Mouse (Mus musculus): ENCODE data around the gene Slc9a5. TPM values are rescaled to one million over a fixed set of nuclear protein-coding genes. Genes with fewer than 3 reads are reported as not detected.

The Slc9a5 gene
- polyA plus RNA-seq, 1 experiment: not detected

DNA sequence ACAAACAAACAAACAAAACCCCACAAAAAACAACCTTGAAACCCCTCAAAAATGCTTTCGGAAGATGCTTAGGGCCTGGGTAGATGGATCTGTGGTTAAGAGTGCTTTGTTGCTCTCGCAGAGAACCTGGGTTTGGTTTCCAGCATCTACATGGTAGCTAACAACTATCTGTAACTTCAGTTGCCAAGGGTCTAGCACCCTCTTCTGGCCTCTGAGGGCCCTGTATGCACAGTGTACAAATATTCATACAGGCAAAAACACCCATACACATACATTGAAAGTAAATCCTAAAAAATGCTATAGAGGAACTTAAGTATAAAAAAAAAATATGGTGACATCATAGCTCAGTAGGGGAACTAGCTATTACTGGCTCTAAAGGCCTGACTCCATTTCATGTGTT, 35.4 kb downstream of the Slc9a5 start:
- no peaks in the 10 kb centered on the region for H3K9me3 ChIP-seq (ENCODE audit: control insufficient read depth, low read length)

DNA sequence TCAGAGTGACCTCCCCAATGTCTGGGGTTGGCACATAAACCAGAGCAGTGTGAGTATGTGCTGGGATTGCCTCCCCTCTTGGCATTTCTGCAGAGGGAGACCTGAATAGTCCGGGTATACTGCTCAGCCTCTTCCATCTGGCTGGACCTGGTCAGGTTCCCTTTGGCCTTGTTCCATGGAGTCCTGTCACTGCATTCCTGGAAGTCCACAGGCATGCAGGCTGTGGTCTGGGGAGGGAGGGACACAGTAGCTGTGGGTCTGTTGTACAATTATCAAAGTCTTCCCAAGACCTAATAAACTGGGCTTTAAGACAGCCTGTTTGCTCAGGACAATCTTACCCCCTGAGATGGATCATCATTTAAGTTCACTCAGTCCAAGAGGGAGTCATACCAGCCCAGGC, 38.5 kb downstream of the Slc9a5 start:
- Histone ChIP-seq H3K9me3 (ENCODE audit: control insufficient read depth, low read length) (no peaks in the 10 kb centered on the region), H3K27me3 (ENCODE audit: control insufficient read depth) (no peaks in the 10 kb centered on the region), H3K4me3 (replicated peaks) (no peak overlapping the region), H3K36me3 (ENCODE audit: control insufficient read depth) (no peaks in the 10 kb centered on the region), H3K4me1 (ENCODE audit: control insufficient read depth) (no peaks in the 10 kb centered on the region)
- no peak for TF ChIP-seq GATA1 (IDR thresholded peaks at IDR 0.05; ENCODE audit: low read length)
- no peak for TF ChIP-seq TAL1 (IDR thresholded peaks at IDR 0.05; ENCODE audit: low read length)

More for the DNA sequence above, 35.4 kb downstream of the Slc9a5 start:
- H3K36me3 ChIP-seq (ENCODE audit: control insufficient read depth): no peaks in the 10 kb centered on the region
- H3K27me3 ChIP-seq (ENCODE audit: control insufficient read depth): no peaks in the 10 kb centered on the region
- H3K4me3 ChIP-seq (replicated peaks): no peak overlapping the region
- TF ChIP-seq GATA1 (IDR thresholded peaks at IDR 0.05; ENCODE audit: low read length) (no peak), TAL1 (IDR thresholded peaks at IDR 0.05; ENCODE audit: low read length) (no peak)
- no peaks in the 10 kb centered on the region for H3K4me1 ChIP-seq (ENCODE audit: control insufficient read depth)

DNA sequence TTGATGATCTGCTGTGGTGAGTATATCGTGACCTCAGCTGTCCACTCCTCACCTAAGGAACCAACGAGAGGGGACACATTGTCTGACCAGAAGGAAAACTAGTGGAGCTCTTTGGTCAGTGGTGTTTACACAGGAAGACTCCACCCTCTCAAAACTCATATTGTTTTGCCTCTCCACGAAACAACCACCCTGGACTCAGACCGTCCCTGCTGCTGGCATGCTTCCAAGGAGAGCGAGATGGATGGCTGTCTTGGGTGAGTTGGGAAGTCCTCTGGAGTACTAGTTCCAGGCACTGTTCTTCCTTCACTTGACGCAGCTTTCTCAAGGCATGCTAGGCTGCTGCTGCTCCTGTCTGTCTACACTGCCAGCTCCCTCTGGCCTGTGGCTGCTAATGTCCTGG, 40.5 kb downstream of the Slc9a5 start:
- Histone ChIP-seq H3K4me1 (ENCODE audit: control insufficient read depth) (no peaks in the 10 kb centered on the region), H3K27me3 (ENCODE audit: control insufficient read depth) (no peaks in the 10 kb centered on the region), H3K36me3 (ENCODE audit: control insufficient read depth) (no peaks in the 10 kb centered on the region), H3K9me3 (ENCODE audit: control insufficient read depth, low read length) (no peaks in the 10 kb centered on the region), H3K4me3 (replicated peaks) (no peak overlapping the region)
- TF ChIP-seq GATA1 (IDR thresholded peaks at IDR 0.05; ENCODE audit: low read length) (no peak), TAL1 (IDR thresholded peaks at IDR 0.05; ENCODE audit: low read length) (no peak)

DNA sequence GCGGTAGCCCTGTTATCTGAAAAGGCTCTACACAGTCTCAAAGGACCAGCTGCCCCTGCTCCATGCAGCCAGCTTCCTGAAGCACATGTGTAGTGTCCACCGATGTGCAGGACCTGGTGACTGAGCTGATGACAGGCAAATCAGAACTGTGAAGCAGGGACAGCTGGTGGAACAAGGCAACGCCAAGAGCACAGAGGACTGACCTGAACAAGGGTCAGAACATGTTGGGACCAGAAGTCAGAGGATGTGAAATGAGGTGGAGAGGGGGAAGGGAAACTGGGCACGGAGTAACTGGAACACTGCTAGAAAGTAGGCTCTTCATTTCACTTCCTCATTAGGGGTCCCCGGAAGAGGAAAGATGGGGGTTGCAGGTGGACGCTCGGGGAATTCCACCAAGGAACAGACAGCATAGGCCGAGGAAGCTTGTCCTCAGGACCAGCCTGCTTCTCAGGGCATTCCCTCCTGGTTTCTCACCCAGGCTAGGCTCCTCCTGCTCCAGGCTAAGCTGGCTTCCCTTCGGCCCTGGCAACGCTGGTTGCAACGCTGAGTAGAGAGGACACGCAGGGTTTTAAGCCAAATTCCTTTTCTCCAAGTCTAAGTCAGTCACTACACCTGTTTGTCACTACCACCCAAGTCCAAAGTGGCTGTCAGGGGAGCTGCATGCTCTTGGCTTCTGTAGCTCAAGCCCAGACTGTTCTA, 44.6 kb downstream of the Slc9a5 start:
- Histone ChIP-seq H3K4me3 (replicated peaks) (no peak overlapping the region), H3K27me3 (ENCODE audit: control insufficient read depth) (no peaks in the 10 kb centered on the region; the same call in 1 of the 2 replicates), H3K9me3 (ENCODE audit: control insufficient read depth, low read length) (no peaks in the 10 kb centered on the region), H3K4me1 (ENCODE audit: control insufficient read depth) (no peaks in the 10 kb centered on the region), H3K36me3 (ENCODE audit: control insufficient read depth) (no peaks in the 10 kb centered on the region)
- TF ChIP-seq TAL1 (IDR thresholded peaks at IDR 0.05; ENCODE audit: low read length) (no peak), GATA1 (IDR thresholded peaks at IDR 0.05; ENCODE audit: low read length) (no peak)

DNA sequence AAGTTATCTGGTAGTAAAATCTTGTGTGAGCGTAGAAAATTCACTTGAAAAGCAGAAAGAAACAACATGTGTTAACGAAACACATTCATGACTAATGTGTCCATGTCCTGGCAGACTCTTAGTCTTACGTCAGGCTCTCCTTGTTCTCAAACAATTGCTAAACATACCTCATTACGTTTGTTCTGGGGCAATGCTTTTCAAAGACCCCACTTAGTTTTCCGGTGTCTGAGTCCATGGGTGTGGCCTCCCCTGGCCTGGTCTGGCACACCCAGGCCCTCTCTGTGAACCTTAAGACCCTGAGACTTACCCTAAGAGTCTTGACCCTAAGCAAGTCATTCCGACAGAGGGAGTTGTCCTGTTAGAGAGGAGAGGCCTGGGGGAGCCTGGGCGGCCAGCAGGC, 45.3 kb downstream of the Slc9a5 start:
- no peak overlapping the region for H3K4me3 ChIP-seq (replicated peaks)
- TF ChIP-seq GATA1 (IDR thresholded peaks at IDR 0.05; ENCODE audit: low read length) (no peak), TAL1 (IDR thresholded peaks at IDR 0.05; ENCODE audit: low read length) (no peak)
- no peaks in the 10 kb centered on the region; the same call in 1 of the 2 replicates for H3K27me3 ChIP-seq (ENCODE audit: control insufficient read depth)
- no peaks in the 10 kb centered on the region for H3K36me3 ChIP-seq (ENCODE audit: control insufficient read depth)
- H3K9me3 ChIP-seq (ENCODE audit: control insufficient read depth, low read length): no peaks in the 10 kb centered on the region
- no peaks in the 10 kb centered on the region for H3K4me1 ChIP-seq (ENCODE audit: control insufficient read depth)

DNA sequence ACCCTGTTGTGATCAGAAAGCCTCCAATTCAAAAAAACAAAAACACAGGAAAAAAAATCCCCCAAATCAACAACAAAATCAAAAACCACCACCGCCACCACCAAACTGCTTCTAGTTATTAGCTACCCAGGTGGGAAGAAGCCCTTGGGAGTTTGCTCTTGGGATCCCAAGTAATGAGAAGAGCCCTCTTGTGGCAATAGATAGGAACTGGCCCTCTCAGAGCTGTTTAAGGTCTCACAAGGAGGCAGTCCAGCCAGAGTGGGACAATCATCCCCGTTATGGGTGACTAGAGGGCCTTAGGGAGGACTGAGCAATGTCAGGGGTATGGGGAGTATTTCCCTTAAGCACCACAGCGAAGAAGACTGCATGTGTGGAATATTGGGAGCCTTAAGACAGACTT, 49.1 kb downstream of the Slc9a5 start:
- Histone ChIP-seq H3K4me1 (ENCODE audit: control insufficient read depth) (no peaks in the 10 kb centered on the region), H3K27me3 (ENCODE audit: control insufficient read depth) (peaks cover 4% of the 10 kb centered on the region), H3K9me3 (ENCODE audit: control insufficient read depth, low read length) (no peaks in the 10 kb centered on the region), H3K4me3 (replicated peaks) (no peak overlapping the region), H3K36me3 (ENCODE audit: control insufficient read depth) (no peaks in the 10 kb centered on the region)
- TF ChIP-seq TAL1 (IDR thresholded peaks at IDR 0.05; ENCODE audit: low read length) (no peak), GATA1 (IDR thresholded peaks at IDR 0.05; ENCODE audit: low read length) (no peak)

DNA sequence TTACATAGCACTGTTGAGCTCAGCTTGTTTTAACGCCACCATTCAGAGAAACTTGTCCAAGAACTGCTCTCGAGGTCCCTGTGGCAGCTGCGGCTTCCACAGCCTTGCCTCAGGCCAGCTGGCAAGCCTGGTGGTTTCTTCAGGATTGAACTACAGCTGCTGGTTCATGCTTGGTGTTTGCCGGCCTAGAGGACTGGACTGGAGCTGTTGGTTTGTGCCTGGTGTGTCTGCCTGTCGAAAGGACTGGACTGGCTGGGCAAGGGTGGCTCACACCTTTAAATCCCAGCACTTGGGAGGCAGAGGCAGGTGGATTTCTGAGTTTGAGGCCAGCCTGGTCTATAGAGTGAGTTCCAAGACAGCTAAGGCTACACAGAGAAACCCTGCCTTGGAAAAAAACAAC, 51.4 kb downstream of the Slc9a5 start:
- H3K4me1 ChIP-seq (ENCODE audit: control insufficient read depth): no peaks in the 10 kb centered on the region
- TF ChIP-seq TAL1 (IDR thresholded peaks at IDR 0.05; ENCODE audit: low read length): no peak
- H3K9me3 ChIP-seq (ENCODE audit: control insufficient read depth, low read length): no peaks in the 10 kb centered on the region
- peaks cover 4% of the 10 kb centered on the region for H3K27me3 ChIP-seq (ENCODE audit: control insufficient read depth)
- H3K4me3 ChIP-seq (replicated peaks): no peak overlapping the region
- H3K36me3 ChIP-seq (ENCODE audit: control insufficient read depth): no peaks in the 10 kb centered on the region

DNA sequence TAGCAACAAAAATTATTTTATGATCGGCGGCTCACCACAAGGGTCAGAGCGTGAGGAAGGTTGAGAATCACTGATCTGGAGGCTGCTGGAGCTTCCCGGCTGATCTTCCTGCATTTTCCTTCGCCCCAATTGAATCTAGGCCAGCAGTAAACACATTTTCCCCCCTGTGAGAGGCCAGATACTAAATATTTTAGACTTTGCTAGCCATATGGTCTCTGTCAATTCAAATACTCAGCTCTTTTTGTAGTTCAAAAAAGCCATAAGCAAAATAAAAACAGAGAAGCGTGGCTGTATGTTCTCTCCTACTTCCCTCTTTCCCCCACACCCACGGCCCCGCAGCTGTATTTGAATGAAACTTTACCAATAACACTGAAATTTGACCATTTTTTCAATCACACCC, 54.8 kb downstream of the Slc9a5 start:
- Histone ChIP-seq H3K36me3 (ENCODE audit: control insufficient read depth) (no peaks in the 10 kb centered on the region), H3K4me1 (ENCODE audit: control insufficient read depth) (no peaks in the 10 kb centered on the region), H3K9me3 (ENCODE audit: control insufficient read depth, low read length) (no peaks in the 10 kb centered on the region), H3K4me3 (replicated peaks) (no peak overlapping the region), H3K27me3 (ENCODE audit: control insufficient read depth) (peaks cover 4% of the 10 kb centered on the region)
- TF ChIP-seq TAL1 (IDR thresholded peaks at IDR 0.05; ENCODE audit: low read length) (no peak), GATA1 (IDR thresholded peaks at IDR 0.05; ENCODE audit: low read length) (no peak)

DNA sequence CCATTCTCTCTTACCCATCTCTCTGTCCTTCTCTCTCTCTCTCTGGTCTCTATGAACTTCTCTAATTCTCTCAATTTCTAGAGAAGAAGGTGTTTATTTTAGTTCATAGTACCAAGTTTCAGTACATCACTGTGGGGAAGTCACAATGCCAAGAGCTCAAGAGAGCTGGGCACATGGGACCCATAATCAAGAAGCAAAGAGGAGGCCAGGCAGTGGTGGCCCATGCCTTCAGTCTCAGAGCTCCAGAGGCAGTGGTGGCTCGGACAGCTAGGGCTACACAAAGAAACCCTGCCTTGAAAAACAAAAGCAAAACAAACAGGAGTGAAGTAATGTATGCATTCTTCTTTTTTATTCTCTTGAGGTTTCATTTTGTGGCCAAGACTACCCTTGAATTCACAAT, 55.9 kb downstream of the Slc9a5 start:
- no peaks in the 10 kb centered on the region for H3K4me1 ChIP-seq (ENCODE audit: control insufficient read depth)
- no peaks in the 10 kb centered on the region for H3K36me3 ChIP-seq (ENCODE audit: control insufficient read depth)
- H3K27me3 ChIP-seq (ENCODE audit: control insufficient read depth): peaks cover 4% of the 10 kb centered on the region
- TF ChIP-seq GATA1 (IDR thresholded peaks at IDR 0.05; ENCODE audit: low read length) (no peak), TAL1 (IDR thresholded peaks at IDR 0.05; ENCODE audit: low read length) (no peak)
- H3K4me3 ChIP-seq (replicated peaks): no peak overlapping the region
- no peaks in the 10 kb centered on the region for H3K9me3 ChIP-seq (ENCODE audit: control insufficient read depth, low read length)

DNA sequence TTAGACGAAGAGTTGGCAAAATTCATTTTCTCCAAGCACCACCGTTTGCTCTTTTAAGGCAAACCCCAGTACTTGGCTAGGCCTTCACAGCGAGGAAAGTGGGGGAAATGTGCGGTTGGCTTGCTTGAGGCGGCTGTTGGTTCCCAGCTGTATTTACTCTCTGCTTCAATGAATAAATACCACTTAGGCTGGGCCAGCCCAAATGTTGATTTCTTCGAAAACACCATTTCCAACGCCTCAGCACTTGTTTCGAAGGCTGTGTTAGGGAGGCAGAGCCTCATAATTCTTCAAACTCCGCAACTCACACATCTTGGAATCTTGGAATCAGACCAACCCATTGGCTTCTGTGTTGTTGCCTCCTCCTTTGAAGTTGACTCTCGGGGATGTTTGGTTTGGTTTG, 57.8 kb downstream of the Slc9a5 start:
- Histone ChIP-seq H3K9me3 (ENCODE audit: control insufficient read depth, low read length) (no peaks in the 10 kb centered on the region), H3K4me3 (replicated peaks) (no peak overlapping the region), H3K27me3 (ENCODE audit: control insufficient read depth) (peaks cover 7% of the 10 kb centered on the region), H3K4me1 (ENCODE audit: control insufficient read depth) (no peaks in the 10 kb centered on the region), H3K36me3 (ENCODE audit: control insufficient read depth) (no peaks in the 10 kb centered on the region)
- TF ChIP-seq TAL1 (IDR thresholded peaks at IDR 0.05; ENCODE audit: low read length): no peak
- TF ChIP-seq GATA1 (IDR thresholded peaks at IDR 0.05; ENCODE audit: low read length): no peak

All from erythroblast, embryonic 14.5 days (primary cell).